18 mouse cellular contexts compared by ENCODE assay signal in genomic region chr5:74870615-74871014, GRCm38 (mm10).
"Had no signal": no experiment of that assay in that cellular context is flagged by ENCODE, and none has a peak within 500 bp of the region (broad histone marks: within the 10 kb centered on the region; RNA-seq: fewer than 3 reads in every experiment).

No protein-coding gene starts in this region.

- ATAC-seq: intestine, embryonic 16.5 days; liver, embryonic 12.5 days had no signal

- H3K36me3 ChIP-seq: limb, embryonic 10.5 days; limb, embryonic 13.5 days; liver, embryonic 12.5 days; liver, embryonic 15.5 days had no signal

- H3K4me3 ChIP-seq: limb, embryonic 10.5 days; limb, embryonic 13.5 days; liver, embryonic 12.5 days; liver, embryonic 15.5 days had no signal

- H3K27me3 ChIP-seq: limb, embryonic 13.5 days; liver, embryonic 12.5 days; liver, embryonic 15.5 days had no signal

- DNase-seq: kidney, adult 18-20 months; kidney, adult 9 months; kidney, postnatal 14 days; kidney, postnatal 4 days; layer of hippocampus, adult 9-11 months; liver; lung, embryonic 14.5 days; midbrain, embryonic 14.5 days; thymus, adult 2 months; thymus, postnatal 14 days; thymus, postnatal 4 days had no signal

- H3K9me3 ChIP-seq: limb, embryonic 10.5 days; limb, embryonic 13.5 days; liver, embryonic 12.5 days; liver, embryonic 15.5 days had no signal

- H3K4me2 ChIP-seq: limb, embryonic 13.5 days; liver, embryonic 12.5 days; liver, embryonic 15.5 days; lung, embryonic 14.5 days; midbrain, embryonic 11.5 days had no signal

- H3K27ac ChIP-seq: limb, embryonic 10.5 days; limb, embryonic 13.5 days; liver, embryonic 12.5 days; liver, embryonic 15.5 days; stomach, postnatal 0 days had no signal

- H3K9ac ChIP-seq: limb, embryonic 13.5 days; liver, embryonic 12.5 days; liver, embryonic 15.5 days; lung, embryonic 14.5 days had no signal

- H3K4me1 ChIP-seq: limb, embryonic 13.5 days had no signal
